Mouse (Mus musculus): ENCODE measurements around the gene Ggt6. TPM values are rescaled to one million over a fixed set of nuclear protein-coding genes. Genes with fewer than 3 reads are reported as not detected.

Gene Ggt6
- 0.94 and 1.0 TPM in 2 replicates for polyA plus RNA-seq (2015; fragmentation: Nextera tagmentation; extraction: Ambion mirVana)

DNA sequence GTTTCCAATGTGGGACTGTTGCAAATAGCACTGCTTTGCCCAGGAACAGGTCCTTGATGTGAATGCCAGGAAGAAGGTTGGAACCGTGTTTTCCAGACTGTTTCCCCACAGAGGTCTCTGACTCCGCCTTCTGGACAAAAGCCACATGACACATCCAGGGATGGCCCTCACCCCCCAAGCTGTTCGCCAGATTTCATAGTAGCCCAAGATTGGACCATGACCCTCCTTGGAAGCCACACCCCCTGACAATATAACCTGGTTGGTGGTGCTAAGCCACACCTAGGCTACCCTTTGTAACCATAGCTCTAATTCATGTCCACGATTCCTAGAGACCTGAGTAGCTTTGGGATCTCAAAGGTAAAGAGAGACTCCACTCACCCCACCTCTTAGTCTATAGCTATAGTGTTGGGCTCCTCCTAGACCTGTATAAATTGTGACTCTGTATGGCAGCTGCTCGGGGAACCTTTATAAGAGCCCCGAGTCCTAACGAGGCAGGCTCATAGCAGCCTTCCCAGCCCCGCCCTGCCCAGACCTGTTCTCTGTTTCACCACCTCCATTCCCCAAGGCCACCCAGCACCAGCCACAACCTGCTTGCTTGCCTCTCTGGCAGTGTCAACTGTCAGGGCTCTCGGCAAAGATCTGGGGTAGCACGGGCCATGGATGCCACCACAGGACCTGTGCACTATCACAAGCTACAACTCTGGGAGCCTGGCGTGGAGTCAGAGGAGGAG is at the start of gene Ggt6:
Gene Ggt6 (plus strand): TSS at position 564 of the 731 bp plus-strand sequence.
- DNase-seq (ENCODE audit: low spot score), result peak; percentile 50
- no peaks in the 10 kb centered on the region for H3K27me3 ChIP-seq (replicated peaks; ENCODE audit: insufficient read depth, low read length)
- peak; percentile 41 for ATAC-seq
- WGBS, result 45% methylated on average over 11 of the region's 11 CpGs
- H3K4me1 ChIP-seq (ENCODE audit: insufficient read depth, low read depth, low read length), result peaks cover 9% of the 10 kb centered on the region; the same call in 1 of the 2 replicates
- H3K9me3 ChIP-seq (ENCODE audit: low read length), result no peaks in the 10 kb centered on the region
- H3K4me2 ChIP-seq (replicated peaks; ENCODE audit: low read depth, low read length), result no peak within 1 kb of the TSS
- H3K9ac ChIP-seq (replicated peaks; ENCODE audit: low read depth), result no peak within 1 kb of the TSS
- TF ChIP-seq EP300 (IDR thresholded peaks at IDR 0.05) (no peak), CTCF (IDR thresholded peaks at IDR 0.05) (peak; percentile 17; the same call in 1 of the 2 replicates)
- no peaks in the 10 kb centered on the region for H3K36me3 ChIP-seq (ENCODE audit: insufficient read depth, low read length)
- no peak within 1 kb of the TSS for H3K4me3 ChIP-seq (ENCODE audit: low read depth, low read length)
- no peak within 1 kb of the TSS for H3K27ac ChIP-seq (ENCODE audit: low read length)

GRCm38 (mm10) chr11:72388113-72388529 is 47.2 kb upstream of the Ggt6 start:
- Histone ChIP-seq H3K9ac (replicated peaks; ENCODE audit: low read depth) (no peak overlapping the region), H3K27me3 (replicated peaks; ENCODE audit: insufficient read depth, low read length) (no peaks in the 10 kb centered on the region), H3K4me2 (replicated peaks; ENCODE audit: low read depth, low read length) (no peak overlapping the region), H3K4me1 (ENCODE audit: insufficient read depth, low read depth, low read length) (no peaks in the 10 kb centered on the region), H3K36me3 (ENCODE audit: insufficient read depth, low read length) (no peaks in the 10 kb centered on the region; the same call in 1 of the 2 replicates), H3K27ac (ENCODE audit: low read length) (0 out of 2 replicates have a peak overlapping the region, but pooled peaks have one; percentile 6), H3K4me3 (ENCODE audit: low read depth, low read length) (no peak overlapping the region), H3K9me3 (ENCODE audit: low read length) (no peaks in the 10 kb centered on the region)
- 93% methylated on average over 6 of the region's 6 CpGs for WGBS
- ATAC-seq (no peak), DNase-seq (ENCODE audit: low spot score) (no peak)
- TF ChIP-seq CTCF (IDR thresholded peaks at IDR 0.05) (no peak), EP300 (IDR thresholded peaks at IDR 0.05) (no peak)

DNA sequence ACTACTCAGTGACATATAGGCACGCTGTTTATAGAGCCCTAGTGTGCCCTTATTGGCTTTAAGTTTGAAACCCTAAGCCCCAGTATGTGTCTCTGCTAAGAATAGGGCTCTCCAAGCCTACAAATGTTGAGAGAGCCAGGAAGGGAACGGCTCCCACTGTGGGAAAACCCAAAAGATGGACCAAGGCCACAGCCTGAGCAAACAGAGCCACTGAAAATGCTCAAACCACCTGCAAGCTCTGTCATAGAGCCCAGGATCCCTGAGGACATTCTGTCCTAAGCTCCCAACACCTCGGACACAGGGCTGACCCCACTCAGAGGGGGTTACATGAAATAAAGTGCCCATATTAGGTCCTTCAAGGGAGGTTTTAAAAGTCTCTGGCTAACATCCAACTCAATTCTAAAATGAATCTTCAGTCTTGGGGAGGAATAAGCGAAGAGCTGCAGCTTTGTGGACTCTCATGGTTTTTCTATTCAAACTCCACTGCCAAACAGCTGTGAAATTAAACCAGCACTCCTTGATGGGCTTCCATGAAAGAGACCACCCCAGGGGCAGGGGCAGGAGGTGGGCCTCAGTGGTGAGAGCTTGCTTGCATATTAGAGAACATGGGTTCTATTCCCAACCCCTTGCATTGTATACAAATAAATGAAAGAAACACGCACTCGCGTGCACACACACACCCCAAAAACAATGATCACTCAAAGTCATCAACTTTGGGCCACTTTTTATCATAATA is 45.8 kb upstream of the Ggt6 start:
- H3K4me1 ChIP-seq (ENCODE audit: insufficient read depth, low read depth, low read length), result no peaks in the 10 kb centered on the region
- H3K4me2 ChIP-seq (replicated peaks; ENCODE audit: low read depth, low read length), result no peak overlapping the region
- H3K9ac ChIP-seq (replicated peaks; ENCODE audit: low read depth), result no peak overlapping the region
- DNase-seq (ENCODE audit: low spot score), result peak; percentile 87
- H3K4me3 ChIP-seq (ENCODE audit: low read depth, low read length), result no peak overlapping the region
- no peaks in the 10 kb centered on the region for H3K27me3 ChIP-seq (replicated peaks; ENCODE audit: insufficient read depth, low read length)
- peak overlapping the region; percentile 63 for H3K27ac ChIP-seq (ENCODE audit: low read length)
- H3K36me3 ChIP-seq (ENCODE audit: insufficient read depth, low read length), result no peaks in the 10 kb centered on the region; the same call in 1 of the 2 replicates
- 52% methylated on average over 7 of the region's 7 CpGs for WGBS
- no peaks in the 10 kb centered on the region for H3K9me3 ChIP-seq (ENCODE audit: low read length)
- ATAC-seq, result peak; percentile 84
- TF ChIP-seq CTCF (IDR thresholded peaks at IDR 0.05), result no peak
- peak; percentile 78 for TF ChIP-seq EP300 (IDR thresholded peaks at IDR 0.05)

- ATAC-seq, result no peak
- Histone ChIP-seq H3K9me3 (ENCODE audit: low read length) (no peaks in the 10 kb centered on the region), H3K4me1 (ENCODE audit: insufficient read depth, low read depth, low read length) (no peaks in the 10 kb centered on the region), H3K9ac (replicated peaks; ENCODE audit: low read depth) (no peak overlapping the region), H3K4me3 (ENCODE audit: low read depth, low read length) (no peak overlapping the region), H3K4me2 (replicated peaks; ENCODE audit: low read depth, low read length) (no peak overlapping the region), H3K27ac (ENCODE audit: low read length) (no peak overlapping the region), H3K36me3 (ENCODE audit: insufficient read depth, low read length) (no peaks in the 10 kb centered on the region; the same call in 1 of the 2 replicates), H3K27me3 (replicated peaks; ENCODE audit: insufficient read depth, low read length) (no peaks in the 10 kb centered on the region)
- no peak for DNase-seq (ENCODE audit: low spot score)
- TF ChIP-seq EP300 (IDR thresholded peaks at IDR 0.05) (no peak), CTCF (IDR thresholded peaks at IDR 0.05) (no peak)
- WGBS, result 88% methylated on average over 13 of the region's 13 CpGs
Measured at GRCm38 (mm10) chr11:72391181-72391580, 44.1 kb upstream of the Ggt6 start.

DNA sequence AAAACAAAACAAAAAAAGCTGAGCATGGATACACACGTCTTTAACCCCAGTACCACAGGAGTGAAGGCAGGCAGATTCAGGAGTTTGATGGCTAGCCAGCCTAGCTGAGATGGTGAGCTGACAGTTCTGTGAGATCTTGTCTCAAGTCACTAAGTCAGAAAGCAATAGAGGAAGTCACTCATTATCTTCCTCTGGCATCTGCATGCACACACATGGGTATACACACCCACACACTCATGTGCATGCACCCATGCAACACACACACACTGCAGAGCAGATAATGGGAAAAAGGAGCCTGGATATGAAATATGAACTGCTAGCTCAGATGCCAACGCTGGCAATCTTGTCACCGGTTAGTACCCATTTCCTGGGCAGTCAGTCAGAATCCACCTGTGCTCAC is 42.1 kb upstream of the Ggt6 start:
- ATAC-seq (no peak), DNase-seq (ENCODE audit: low spot score) (no peak)
- no peak overlapping the region for H3K4me2 ChIP-seq (replicated peaks; ENCODE audit: low read depth, low read length)
- no peak for TF ChIP-seq EP300 (IDR thresholded peaks at IDR 0.05)
- TF ChIP-seq CTCF (IDR thresholded peaks at IDR 0.05), result no peak
- no peaks in the 10 kb centered on the region for H3K9me3 ChIP-seq (ENCODE audit: low read length)
- 54% methylated on average over 3 of the region's 3 CpGs for WGBS
- H3K27ac ChIP-seq (ENCODE audit: low read length), result peak overlapping the region; percentile 57; the same call in 1 of the 2 replicates
- peaks cover 5% of the 10 kb centered on the region; the same call in 1 of the 2 replicates for H3K4me1 ChIP-seq (ENCODE audit: insufficient read depth, low read depth, low read length)
- H3K27me3 ChIP-seq (replicated peaks; ENCODE audit: insufficient read depth, low read length), result no peaks in the 10 kb centered on the region
- H3K4me3 ChIP-seq (ENCODE audit: low read depth, low read length), result no peak overlapping the region
- no peak overlapping the region for H3K9ac ChIP-seq (replicated peaks; ENCODE audit: low read depth)
- no peaks in the 10 kb centered on the region; the same call in none of the 2 replicates for H3K36me3 ChIP-seq (ENCODE audit: insufficient read depth, low read length)

DNA sequence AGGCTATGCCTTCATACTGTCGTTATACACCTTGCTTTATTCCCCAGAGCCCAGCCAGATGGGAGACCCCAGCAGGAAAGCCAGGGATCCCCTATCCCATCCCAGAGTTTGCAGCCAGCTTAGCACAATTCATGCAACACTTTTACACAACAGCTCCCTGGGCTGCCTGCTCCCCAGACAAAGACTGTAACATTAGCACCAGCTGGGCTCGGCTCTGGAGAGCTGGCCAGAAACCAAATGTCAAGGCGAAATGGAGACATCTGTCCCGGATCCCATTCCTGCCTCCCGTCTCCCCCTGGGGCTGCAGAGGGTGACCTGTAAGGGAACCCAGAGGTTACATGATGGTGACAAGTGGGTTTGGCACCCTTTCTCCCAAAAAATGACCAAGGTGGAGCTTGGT is 41.7 kb upstream of the Ggt6 start:
- Histone ChIP-seq H3K27ac (ENCODE audit: low read length) (peak overlapping the region; percentile 57), H3K27me3 (replicated peaks; ENCODE audit: insufficient read depth, low read length) (no peaks in the 10 kb centered on the region), H3K9ac (replicated peaks; ENCODE audit: low read depth) (no peak overlapping the region), H3K4me1 (ENCODE audit: insufficient read depth, low read depth, low read length) (peaks cover 5% of the 10 kb centered on the region; the same call in 1 of the 2 replicates), H3K36me3 (ENCODE audit: insufficient read depth, low read length) (no peaks in the 10 kb centered on the region; the same call in none of the 2 replicates), H3K9me3 (ENCODE audit: low read length) (no peaks in the 10 kb centered on the region), H3K4me2 (replicated peaks; ENCODE audit: low read depth, low read length) (no peak overlapping the region), H3K4me3 (ENCODE audit: low read depth, low read length) (no peak overlapping the region)
- peak; percentile 79 for DNase-seq (ENCODE audit: low spot score)
- TF ChIP-seq CTCF (IDR thresholded peaks at IDR 0.05) (no peak), EP300 (IDR thresholded peaks at IDR 0.05) (no peak)
- peak; percentile 18; the same call in 1 of the 2 replicates for ATAC-seq
- 44% methylated on average over 5 of the region's 5 CpGs for WGBS
